Mouse (Mus musculus): Measurements from ENCODE around the gene Gm20547.
"Not testable (repeated sequence)": the region's sequence is repeated elsewhere in the genome, so short reads cannot be mapped to it uniquely, and the experiment has no call there.

Gm20547 gene

DNA sequence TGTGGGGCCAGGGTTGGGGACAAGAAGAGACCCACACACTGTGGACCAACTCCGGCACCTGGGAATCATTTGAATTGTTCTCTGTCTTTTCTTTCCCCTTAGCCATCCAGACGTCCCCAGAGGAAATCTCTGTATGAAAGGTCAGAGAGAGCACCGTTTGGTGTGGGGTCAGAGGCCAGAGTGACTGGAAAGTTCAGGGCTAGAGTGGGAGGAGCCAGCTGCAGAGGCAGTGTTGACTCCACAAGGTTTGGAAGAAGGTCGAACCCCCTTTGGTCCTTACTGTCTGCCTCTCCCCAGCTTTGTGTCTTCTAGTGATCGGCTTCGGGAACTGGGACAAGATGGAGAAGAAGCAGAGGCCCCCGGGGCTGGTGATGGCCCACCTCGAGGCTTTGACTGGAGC is 28.3 kb downstream of the Gm20547 start:
- no peak for DNase-seq (ENCODE audit: low spot score)

DNA sequence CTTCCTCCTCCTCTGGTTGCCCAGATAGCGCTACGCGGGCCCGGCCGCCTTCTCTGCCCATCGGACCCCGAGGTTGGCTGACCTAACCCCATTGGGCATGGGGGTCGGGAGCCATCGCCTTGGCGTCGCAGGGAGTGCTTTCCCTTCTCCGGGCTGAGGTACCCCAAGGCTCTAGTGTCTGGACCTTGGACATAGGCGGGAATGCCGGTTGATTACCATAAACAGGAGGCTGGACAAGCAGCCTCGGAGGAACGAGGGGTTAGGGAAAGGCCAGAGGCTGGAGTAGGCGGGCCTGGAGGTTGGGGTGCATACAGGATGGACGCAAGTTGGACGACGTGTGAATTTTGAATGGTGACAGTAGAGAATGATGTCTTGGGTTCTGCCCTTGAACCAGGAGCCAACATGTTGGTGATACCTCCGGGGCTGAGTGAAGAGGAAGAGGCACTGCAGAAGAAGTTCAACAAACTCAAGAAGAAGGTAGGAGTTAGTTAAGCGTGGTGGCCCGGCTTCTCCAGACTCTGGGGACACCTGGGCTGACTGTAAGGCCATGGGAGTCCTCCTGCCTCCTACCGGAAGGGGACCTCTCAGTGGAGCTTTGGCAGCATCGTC is 31.2 kb downstream of the Gm20547 start:
- no peak for DNase-seq (ENCODE audit: low spot score)

DNA sequence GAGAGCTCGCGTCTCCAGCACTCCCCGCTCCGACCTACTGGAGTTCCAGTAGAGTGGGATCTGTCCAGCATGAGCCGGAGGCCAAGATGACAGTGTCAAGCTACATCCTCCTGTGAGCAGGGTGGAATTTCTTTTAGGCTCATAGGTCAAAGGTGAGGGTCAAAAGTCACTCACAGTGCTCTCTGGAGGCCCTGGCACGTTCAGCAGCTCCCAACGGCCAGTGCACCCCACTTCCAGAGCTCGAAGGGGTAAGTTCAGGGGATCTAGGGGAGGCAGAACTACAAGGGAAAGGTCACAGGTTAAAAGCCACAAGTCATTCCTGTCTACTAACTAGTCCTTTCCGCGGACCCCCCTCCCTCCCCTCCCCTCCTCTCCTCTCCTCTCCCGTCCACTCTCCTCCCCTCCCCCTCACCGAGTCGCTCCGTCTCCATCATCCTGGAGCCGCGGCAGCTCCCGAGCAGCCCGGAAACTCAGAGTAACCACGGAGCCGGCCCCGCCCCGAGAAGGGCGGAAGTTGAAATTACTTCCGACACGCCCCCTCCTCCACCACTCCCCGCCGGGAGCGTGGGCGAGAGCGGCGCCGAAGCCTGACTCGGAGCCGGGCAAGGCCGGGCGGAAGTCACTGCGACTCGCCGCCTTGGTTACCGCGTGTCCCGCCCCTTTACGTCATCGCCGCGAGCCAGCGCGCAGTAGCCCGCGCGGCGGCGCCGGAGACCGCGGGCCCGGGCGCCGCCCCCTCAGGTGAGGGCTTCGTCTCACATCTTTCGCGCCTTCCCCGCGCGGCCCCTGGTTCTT is 31.9 kb downstream of the Gm20547 start, which contains the start of the genes Skiv2l and Nelfe:
TSS of gene Skiv2l (minus strand) at position 489 of the 795 bp plus-strand sequence.
TSS of gene Nelfe (plus strand) at position 670 of the 795 bp plus-strand sequence.
- peak; percentile 98 for DNase-seq (ENCODE audit: low spot score)

DNA sequence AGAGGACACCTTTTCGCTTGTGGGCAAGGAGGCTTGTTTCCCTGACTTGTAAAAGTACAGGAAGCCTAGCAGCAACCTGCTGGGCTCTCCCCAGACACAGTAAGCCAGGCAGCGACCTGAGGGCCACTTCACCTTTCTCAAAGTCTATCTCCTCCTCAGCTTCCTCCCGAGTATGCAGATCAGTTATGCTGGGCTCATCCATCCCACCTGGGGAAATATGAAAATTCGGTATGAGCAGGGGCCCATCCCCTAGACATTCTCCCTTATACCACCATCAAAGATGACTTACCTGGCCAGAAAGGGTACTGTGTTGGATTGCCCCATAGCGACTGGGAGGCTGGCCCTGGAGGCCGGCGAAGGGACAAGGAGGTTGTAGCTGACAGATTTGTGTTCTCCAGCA is 34.2 kb downstream of the Gm20547 start:
- no peak for DNase-seq (ENCODE audit: low spot score)

DNA sequence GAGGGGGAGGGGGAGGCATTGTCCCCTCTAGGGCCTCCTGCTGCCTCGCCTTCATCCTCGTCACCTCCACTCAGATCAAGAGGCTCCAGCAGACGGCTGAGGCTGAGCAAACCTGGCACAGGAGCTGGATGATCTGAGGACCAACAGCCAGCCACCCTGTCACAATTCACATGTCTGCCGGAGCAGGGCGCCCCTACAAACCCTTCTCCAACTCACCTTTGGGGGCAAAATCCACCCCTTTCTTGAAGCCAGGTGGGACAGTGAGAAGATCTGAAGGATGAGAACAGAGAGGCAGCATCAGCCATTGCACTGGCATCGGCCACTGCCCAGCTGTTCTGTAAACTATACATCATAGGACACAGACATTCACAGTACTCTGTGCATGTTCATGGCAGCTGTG is 34.6 kb downstream of the Gm20547 start:
- DNase-seq (ENCODE audit: low spot score), result no peak

DNA sequence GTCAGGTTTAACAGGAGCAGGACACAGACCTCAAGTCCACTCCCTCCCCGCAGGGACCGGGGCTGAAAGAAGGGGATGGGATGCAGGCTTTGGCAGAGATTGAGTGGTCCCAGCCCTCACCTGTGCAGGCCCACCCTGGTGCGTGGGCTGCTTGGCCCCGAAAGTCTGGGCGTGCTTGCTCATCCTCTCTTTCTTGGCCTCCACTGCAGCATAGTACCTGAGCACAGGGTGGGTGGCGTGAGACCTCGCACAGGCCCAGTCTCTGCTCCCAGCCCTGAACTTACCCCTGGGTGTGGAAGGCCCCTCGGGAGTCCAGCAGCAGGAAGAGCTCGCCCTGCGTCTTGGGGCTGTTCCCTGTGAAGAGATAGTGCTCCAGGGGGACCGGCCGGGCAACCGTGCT is 37.0 kb downstream of the Gm20547 start:
- DNase-seq (ENCODE audit: low spot score), result no peak

DNA sequence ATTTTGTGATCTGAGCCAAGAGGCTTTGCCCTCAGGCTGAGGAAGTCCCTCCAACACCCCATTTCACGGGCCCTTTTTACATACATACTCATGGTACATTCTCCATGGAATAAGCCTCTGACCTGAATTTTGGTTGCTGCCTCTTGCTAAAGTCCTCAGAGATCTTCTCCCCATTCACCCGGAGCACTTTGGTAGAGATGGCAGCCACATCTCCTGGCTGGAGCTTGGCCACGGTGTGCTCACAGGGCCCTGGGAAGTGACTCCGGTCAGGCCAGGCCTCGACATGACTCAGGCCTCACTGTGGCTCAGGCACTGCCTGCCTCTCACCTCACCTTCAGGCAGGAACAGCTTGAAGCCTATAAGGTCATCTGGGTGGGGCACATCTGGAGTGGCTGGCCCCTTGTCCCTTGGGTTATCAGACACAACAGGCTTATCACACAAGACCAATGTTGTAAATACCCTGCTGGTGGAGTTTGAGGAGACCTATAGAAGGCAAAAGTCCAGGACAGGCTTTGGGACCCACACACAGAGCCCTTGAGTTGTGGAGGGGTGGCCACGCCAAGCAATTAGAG is 41.0 kb downstream of the Gm20547 start:
- no peak for DNase-seq (ENCODE audit: low spot score)

DNA sequence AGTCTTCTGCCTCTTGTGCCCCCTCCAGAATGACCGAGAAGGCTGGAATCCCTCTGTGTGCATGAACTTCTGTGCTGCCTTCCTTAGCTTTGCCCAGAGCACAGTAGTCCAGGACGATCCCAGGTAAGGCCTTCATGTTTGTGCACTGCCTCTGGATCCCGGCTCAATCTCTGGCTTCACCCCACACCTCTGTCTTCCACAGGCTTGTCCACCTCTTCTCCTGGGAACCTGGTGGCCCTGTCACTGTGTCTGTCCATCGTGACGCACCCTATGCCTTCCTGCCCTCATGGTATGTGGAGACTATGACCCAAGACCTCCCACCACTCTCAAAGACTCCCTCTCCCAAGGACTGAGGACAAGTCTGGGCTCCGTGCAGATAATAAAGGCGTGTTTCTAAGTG is 43.1 kb downstream of the Gm20547 start:
- no peak for DNase-seq (ENCODE audit: low spot score)

DNA sequence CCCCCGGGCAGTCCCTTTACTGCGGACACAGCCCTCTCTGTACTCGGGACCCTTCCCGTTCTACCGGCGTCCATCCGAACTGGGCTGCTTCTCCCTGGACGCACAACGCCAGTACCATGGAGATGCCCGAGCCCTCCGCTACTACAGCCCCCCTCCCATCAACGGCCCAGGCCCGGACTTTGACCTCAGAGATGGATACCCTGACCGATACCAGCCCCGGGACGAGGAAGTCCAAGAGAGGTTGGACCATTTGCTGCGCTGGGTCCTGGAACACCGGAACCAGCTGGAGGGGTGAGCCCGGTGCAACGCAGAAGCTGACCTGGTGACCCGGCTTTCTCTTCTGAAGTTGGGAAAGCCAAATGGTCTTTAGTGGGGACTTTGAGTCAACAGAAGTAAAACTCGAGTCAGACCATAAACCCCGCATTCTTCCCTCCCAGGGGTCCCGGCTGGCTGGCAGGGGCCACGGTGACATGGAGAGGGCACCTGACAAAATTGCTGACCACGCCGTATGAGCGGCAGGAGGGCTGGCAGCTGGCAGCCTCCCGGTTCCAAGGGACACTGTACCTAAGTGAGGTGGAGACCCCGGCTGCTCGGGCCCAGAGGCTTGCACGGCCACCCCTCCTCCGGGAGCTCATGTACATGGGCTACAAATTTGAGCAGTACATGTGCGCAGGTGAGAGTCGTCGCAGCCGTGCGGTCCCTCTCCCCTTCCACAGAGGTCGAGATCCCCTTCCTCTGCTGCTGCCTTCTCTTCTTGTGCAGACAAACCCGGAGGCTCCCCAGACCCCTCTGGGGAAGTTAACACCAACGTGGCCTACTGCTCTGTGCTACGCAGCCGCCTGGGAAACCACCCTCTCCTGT is 44.1 kb downstream of the Gm20547 start:
- no peak for DNase-seq (ENCODE audit: low spot score)

DNA sequence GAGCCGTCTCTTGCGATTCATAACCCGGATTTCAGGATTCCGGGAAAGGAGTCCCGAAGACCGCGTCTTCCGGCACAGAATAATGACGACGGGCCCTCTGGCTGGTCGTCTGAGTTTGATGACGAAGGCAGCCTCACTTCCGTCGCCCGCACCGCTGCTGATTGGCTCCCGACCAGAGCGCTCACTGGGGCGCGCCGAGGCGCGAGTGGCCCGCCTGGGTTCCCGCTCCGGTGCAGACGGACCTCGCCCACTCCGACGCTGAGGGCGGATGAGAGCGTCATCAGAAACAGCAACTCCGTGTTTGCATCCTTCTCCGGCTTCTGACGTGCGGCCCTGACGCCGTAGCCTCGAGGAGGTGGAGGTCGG is 45.0 kb downstream of the Gm20547 start, which contains the start of the genes Stk19 and Dxo:
TSS of gene Stk19 (minus strand) at position 90 of the 366 bp plus-strand sequence.
TSS of gene Dxo (plus strand) at position 164 of the 366 bp plus-strand sequence.
- DNase-seq (ENCODE audit: low spot score), result peak; percentile 98

DNA sequence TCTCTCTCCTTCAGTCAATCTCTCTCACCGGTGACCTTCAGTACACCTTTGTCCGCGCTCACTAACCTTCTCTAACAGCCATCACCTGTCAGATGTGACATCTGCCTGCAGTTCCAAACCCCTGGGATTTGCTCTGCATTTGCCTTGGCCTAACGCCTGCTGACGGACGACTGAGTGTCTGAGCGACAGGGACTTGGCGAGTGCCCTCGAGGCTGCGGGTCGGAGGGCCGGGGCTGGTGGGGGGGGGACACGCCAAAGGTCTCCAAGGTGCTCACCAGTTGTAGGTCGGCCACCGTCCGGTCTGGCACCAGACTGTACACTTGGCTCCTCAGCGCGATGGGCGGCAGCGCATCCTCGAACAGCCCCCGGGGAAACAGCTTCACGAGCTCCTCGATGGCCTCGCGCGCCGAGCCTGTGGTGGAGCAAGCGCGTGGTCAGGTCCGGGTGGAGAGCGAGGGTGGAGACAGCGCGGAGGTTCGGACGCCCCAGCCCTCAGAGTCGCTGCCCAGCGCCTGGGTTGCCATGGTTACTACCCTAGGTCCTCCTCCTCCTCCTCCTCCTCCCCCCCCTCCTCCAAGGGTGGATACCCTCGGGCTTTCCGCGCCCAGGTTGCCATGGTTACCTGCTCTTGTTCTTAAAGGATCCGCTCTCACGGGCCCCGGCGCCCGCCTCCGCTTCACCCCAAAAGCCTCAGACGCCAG is 45.5 kb downstream of the Gm20547 start:
- DNase-seq (ENCODE audit: low spot score), result no peak

DNA sequence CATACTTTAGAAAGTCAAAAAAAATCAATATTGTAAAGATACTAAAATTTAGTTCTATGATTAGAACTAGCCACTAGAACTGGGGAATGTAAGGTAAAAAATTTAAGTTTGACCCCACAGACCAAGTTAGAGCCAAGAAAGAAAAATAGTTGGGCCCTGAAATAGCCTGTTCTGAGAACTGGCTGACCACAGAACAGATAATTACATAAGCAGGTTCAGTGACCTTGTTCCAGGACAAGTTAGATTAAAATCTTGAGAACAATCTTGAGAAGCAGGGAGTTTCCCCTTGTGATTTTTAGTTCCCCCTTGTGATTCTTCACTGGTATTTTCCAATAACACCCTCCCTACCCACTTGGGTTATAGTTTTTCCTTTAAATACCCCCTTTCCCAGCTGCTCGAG is 51.1 kb downstream of the Gm20547 start:
- DNase-seq (ENCODE audit: low spot score), result not testable (repeated sequence)

DNA sequence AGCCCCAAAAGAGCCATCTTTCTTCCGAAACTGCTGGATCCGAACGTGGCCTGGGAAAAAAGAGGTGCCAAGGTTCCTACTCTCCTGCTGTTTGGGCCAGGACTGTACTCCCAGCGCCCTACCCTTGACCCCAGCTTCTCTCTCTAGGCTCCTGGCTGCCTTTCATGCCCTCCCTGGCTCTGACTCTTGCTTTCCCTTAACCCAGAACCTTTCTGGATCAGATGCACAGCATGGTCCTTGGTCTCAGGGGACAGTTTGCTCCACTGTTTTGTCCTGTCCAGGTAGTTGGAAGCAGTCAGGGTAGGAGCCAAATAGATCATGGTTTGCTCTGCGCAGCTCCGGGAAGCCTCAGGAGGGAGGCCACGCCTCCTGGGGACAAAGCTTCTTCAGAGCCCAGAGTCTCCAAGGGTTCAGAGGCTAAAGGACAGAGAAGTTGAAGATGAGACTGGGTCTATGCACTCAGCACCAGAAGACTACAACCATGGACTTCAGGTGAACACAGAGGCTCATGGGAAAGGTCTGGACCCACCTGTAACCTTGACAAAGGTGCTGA is 66.9 kb downstream of the Gm20547 start:
- no peak for DNase-seq (ENCODE audit: low spot score)

DNA sequence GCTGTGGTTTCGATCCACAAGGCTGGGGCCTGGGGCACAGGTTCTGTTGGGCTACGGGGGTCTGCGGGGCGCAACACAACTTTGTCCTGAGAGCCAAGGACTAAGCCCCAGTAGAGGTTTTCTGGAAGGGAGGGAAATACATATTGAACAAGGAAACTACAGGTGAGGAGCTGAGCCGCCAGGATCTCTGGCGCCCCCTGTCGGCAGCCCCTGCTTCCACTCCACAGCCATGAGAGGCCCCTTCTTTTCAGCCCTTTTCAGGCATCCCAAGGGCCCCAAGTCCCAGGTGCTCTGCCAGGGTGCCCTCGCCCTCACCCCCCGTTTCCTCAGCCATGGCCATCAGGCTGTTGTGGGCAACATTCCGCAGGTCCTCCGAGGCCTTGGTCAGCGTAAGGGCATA is 68.1 kb downstream of the Gm20547 start:
- peak; percentile 5 for DNase-seq (ENCODE audit: low spot score)

DNA sequence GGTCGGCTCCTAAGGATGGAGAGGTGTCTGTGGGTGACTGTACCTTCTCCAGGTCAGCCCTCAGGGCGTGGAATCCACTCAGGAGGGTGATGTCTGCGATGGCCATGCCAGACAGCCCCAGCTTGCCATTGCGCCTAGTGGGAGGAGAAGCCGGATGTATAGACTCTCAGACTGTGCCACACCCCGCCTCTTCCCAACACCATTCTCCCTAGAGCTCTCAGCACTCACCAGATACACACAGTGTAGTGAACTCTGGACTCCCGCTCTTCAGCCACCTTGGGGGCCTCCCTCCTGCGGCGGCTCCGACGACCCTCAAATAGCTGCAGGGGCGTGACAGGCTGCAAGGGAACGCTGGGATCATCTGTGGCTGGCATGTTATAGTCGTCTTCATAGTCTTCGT is 70.6 kb downstream of the Gm20547 start:
- DNase-seq (ENCODE audit: low spot score), result no peak

DNA sequence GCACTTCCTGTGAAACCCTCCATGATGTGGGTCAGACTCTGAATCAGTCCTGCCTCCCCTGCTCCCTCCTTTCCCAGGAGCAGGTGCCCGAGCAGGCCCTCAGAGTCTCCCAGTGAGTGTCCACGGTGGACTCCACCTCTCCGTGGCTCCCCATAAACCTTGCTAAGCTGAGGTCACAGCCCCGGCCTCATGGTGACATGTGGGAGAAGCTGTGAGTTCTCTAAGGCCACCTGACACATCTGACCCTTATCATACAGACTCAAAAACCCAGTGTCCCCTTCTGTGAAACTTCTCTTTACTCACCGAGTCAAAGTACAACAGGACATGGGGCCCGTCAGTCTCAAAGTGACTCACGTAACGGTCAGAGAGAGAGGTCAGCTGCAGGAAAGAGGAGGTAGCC is 71.0 kb downstream of the Gm20547 start:
- DNase-seq (ENCODE audit: low spot score), result not testable (repeated sequence)

DNA sequence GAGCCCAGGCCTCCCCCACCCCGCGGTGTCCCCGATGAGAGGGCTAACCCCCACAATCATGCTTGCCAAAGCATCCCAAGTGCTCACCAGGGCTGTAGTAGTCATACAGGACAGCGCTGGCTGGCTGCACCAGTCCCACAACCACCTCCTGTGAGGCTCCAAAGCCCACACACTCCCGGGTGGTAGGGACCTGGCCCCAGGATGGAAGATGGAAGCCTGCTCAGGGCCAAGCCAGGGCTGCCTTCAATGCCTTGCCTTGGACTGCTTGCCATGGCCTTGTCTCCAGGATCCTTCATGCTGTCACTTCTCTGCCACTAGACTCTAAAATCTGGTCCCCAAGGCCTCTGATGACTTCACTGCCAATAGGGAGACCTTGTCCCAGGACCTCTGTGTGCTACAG is 71.4 kb downstream of the Gm20547 start:
- DNase-seq (ENCODE audit: low spot score), result not testable (repeated sequence)

DNA sequence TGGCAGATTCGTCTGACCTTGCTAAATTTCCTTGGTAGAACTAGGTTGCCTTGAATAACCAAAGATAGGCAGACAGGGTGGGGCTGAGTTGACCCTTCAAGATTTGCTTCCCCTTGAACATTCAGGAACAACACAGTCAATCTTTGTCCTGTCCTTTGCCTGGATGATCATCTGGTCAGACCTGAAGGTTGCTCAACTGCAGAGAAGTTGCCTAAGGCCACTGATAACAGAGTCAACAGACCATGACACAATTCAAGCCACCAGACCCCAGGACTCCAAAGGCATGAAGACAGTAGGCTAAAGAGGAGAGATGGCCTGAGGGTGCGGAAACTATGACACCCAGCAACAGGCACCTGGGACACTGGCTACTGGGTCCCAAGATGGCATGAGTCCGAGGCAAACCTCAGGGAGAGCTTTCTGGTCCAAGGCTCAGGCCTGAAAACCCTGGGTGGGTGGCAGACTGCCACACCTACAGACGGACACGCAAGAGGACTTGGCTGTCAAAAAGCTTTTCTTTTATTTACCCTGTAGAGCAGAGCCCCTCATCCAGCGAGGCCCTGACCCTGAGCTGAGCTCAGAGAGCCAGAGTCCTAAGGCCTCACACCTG is 73.1 kb downstream of the Gm20547 start:
- no peak for DNase-seq (ENCODE audit: low spot score)

DNA sequence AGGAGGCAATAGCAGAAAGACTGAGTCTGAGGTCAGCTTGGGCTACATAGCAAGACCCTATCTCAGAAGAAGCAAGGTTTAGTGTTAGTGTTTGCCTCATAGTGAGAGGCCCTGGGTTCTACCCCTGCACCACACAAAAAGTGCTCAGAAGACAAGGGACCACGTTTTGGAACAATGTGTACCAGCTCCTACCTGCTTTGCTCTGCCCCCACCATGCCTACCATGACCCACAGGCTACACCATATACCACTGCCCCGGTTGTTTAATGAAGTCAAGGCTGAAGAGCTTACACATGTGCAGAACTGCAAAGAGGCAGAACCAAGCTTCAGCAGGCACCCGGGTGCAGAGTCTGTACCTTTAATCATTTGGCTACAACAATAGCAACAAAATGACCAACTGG is 74.7 kb downstream of the Gm20547 start:
- DNase-seq (ENCODE audit: low spot score), result no peak

Data from embryo, embryonic 10.5 days (tissue).